Mouse (Mus musculus) adrenal gland, adult 2 months (tissue): ENCODE results near the gene Csrp1. TPM values are rescaled to one million over a fixed set of nuclear protein-coding genes. Genes with fewer than 3 reads are reported as not detected.

Experiments
- polyA plus RNA-seq: library from polyadenylated mRNA; depleted of rRNA; stranded (reverse); fragments of >200 nt; gene quantifications from 2 replicates; pipeline ENCODE4 v1.2.3, GENCODE M21; 2012; rRNA removed
- total RNA-seq, 2 experiments: library from RNA; stranded (reverse); gene quantifications; 2 replicates each; pipeline ENCODE4 v1.2.3; 2021

Csrp1 gene
- total and polyA plus RNA-seq, 3 experiments = 65.7 to 133 (median 68.0) TPM

Other genes with a start within 250 kb of the Csrp1 start
- 10 to 100 TPM; 13.0 to 17.2 TPM for gene Nav1, start 112.8 kb upstream of the Csrp1 start, total RNA-seq
- 6.1 and 7.2 TPM in 2 replicates for gene Nav1, start 112.8 kb upstream of the Csrp1 start, polyA plus RNA-seq
- gene Phlda3, start 46.1 kb downstream of the Csrp1 start, total RNA-seq = 10 to 100 TPM; 35.1 to 83.1 TPM
- gene Phlda3, start 46.1 kb downstream of the Csrp1 start, polyA plus RNA-seq = 119 and 180 TPM in 2 replicates
- gene Tnni1, start 59.4 kb downstream of the Csrp1 start, total RNA-seq = not detected
- gene Tnni1, start 59.4 kb downstream of the Csrp1 start, polyA plus RNA-seq = 0.15 and 0.28 TPM in 2 replicates
- under 1 TPM; 0.14 to 0.17 TPM for gene Lad1, start 98.5 kb downstream of the Csrp1 start, total RNA-seq
- gene Lad1, start 98.5 kb downstream of the Csrp1 start, polyA plus RNA-seq = 0.38 and 0.40 TPM in 2 replicates
- gene Tnnt2, start 116.3 kb downstream of the Csrp1 start, total RNA-seq = 1 to 10 TPM; 3.1 to 5.7 TPM
- gene Tnnt2, start 116.3 kb downstream of the Csrp1 start, polyA plus RNA-seq = 0.66 and 1.00 TPM in 2 replicates
- gene Pkp1, start 199.1 kb downstream of the Csrp1 start, total RNA-seq = not detected
- gene Pkp1, start 199.1 kb downstream of the Csrp1 start, polyA plus RNA-seq = 0.03 TPM in 1 of 2 replicates, not detected in the other